Mouse (Mus musculus) right cerebral cortex, postnatal 10 days (tissue): ENCODE data around the gene Limd2.
"Not testable (repeated sequence)": the region's sequence is repeated elsewhere in the genome, so short reads cannot be mapped to it uniquely, and the experiment has no call there.

ENCODE experiments used
- DNase-seq, 2 experiments: peaks; one replicate each; pipeline ENCODE4 v3.0.0; 2021; ENCODE audit warnings: low spot score in 2 of 2

The Limd2 gene

GRCm38 (mm10) chr11:106126727-106127373 is 33.8 kb downstream of the Limd2 start:
- DNase-seq: not testable (repeated sequence)

- no peak for DNase-seq
Measured at GRCm38 (mm10) chr11:106125827-106126226, 34.8 kb downstream of the Limd2 start.

- no peak for DNase-seq
Measured at GRCm38 (mm10) chr11:106124784-106125183, 35.9 kb downstream of the Limd2 start.

GRCm38 (mm10) chr11:106122736-106123135 is 37.9 kb downstream of the Limd2 start:
- DNase-seq: peak in 1 of 2 experiments; percentile 22

- DNase-seq: no peak
Measured at GRCm38 (mm10) chr11:106122221-106122620, 38.4 kb downstream of the Limd2 start.

GRCm38 (mm10) chr11:106111688-106112087 is 49.0 kb downstream of the Limd2 start:
- DNase-seq: no peak
